Mouse (Mus musculus): ENCODE measurements at regions not wholly inside any gene's neighbourhood (a gene's known extent, or its start where the extent isn't known, plus 50 kb on each side); places are given as distances from the start of the nearest gene placed in this dataset.

DNA sequence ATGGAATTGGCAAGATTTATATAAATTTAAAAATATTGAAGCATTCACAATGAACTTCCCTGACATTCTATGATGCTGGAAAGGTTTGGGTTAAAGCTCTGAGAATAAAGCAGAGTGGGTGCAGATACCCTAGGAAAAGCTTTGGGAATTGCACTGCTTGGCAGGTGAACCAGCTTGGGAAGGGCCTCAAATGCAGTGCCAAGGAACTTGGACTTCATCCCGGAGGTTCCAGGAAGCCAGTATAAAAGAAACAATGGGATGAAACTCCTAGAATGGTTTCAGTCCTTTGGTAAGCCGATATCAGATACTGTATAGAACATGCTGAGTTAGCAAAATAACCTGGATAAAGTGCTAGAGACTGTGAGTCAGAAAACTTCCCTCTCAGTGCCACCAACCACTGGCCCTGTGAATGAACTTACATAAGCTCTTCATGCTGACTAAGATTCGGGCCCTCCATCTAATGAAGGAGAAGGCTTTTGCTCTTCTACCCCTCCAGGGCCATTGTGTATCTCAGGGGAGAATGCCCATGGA lies 873.6 kb downstream of the Epha4 start:
- Histone ChIP-seq H3K27me3 (ENCODE audit: control insufficient read depth, insufficient read depth, low read length, poor library complexity, severe bottlenecking) (no peaks in the 10 kb centered on the region), H3K4me3 (ENCODE audit: low read depth, low read length) (no peak overlapping the region), H3K27ac (ENCODE audit: insufficient read depth, low read length) (no peak overlapping the region), H3K36me3 (ENCODE audit: control insufficient read depth, insufficient read depth, low read length, poor library complexity, severe bottlenecking) (no peaks in the 10 kb centered on the region), H3K4me1 (ENCODE audit: control insufficient read depth, insufficient read depth, low read length) (no peaks in the 10 kb centered on the region), H3K9me3 (replicated peaks; ENCODE audit: control insufficient read depth, insufficient read depth, low read length, poor library complexity, severe bottlenecking) (no peaks in the 10 kb centered on the region), H3K9ac (ENCODE audit: low read depth, poor library complexity, severe bottlenecking) (no peak overlapping the region)
- TF ChIP-seq POLR2A (IDR thresholded peaks at IDR 0.05; ENCODE audit: insufficient read depth, low read length) (no peak), EP300 (IDR thresholded peaks at IDR 0.05; ENCODE audit: insufficient read depth, low read depth, low read length) (no peak), CTCF (IDR thresholded peaks at IDR 0.05; ENCODE audit: low read depth, low read length) (no peak)

DNA sequence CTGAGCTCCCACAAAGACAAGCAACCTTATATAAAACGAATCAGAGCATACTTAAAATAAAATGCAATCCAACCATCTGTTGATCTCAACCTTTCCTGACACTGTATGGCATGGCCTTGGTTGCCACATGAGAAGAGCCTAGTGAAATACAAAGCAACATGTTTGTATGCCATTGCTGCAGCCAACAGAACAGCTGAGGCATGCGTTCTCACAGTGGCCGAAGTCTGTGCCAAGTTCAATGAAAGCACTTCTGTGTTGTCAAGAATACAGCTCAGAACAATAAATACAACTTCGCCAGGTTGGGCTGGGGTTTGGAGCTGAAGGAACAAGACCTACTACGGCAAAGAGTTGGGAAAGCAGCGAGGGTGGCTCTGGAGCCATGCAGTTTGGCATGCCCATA lies 872.2 kb downstream of the Epha4 start:
- Histone ChIP-seq H3K4me3 (ENCODE audit: low read depth, low read length) (no peak overlapping the region), H3K27ac (ENCODE audit: insufficient read depth, low read length) (no peak overlapping the region), H3K36me3 (ENCODE audit: control insufficient read depth, insufficient read depth, low read length, poor library complexity, severe bottlenecking) (no peaks in the 10 kb centered on the region), H3K4me1 (ENCODE audit: control insufficient read depth, insufficient read depth, low read length) (no peaks in the 10 kb centered on the region), H3K27me3 (ENCODE audit: control insufficient read depth, insufficient read depth, low read length, poor library complexity, severe bottlenecking) (no peaks in the 10 kb centered on the region), H3K9ac (ENCODE audit: low read depth, poor library complexity, severe bottlenecking) (no peak overlapping the region), H3K9me3 (replicated peaks; ENCODE audit: control insufficient read depth, insufficient read depth, low read length, poor library complexity, severe bottlenecking) (no peaks in the 10 kb centered on the region)
- no peak for TF ChIP-seq POLR2A (IDR thresholded peaks at IDR 0.05; ENCODE audit: insufficient read depth, low read length)
- TF ChIP-seq EP300 (IDR thresholded peaks at IDR 0.05; ENCODE audit: insufficient read depth, low read depth, low read length): no peak
- TF ChIP-seq CTCF (IDR thresholded peaks at IDR 0.05; ENCODE audit: low read depth, low read length): no peak

DNA sequence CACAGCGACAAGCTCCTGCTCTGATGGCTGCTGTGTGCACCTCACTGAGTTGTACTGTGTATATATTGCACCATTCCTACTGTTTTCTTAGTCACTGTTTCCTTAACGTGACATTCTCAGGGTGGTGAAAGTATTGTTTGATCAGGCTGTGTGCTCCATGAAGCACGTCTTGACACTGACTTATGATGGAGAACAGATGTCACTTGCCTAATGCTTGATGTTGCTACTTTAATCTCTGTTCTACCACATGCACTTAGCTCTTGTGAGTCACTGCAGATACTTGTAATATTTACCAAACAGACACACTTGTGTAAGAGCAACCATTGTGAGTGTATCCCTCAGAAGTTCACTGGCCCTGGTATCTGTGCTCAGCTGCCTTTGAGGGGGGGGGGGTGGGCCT lies 870.0 kb downstream of the Epha4 start:
- H3K9ac ChIP-seq (ENCODE audit: low read depth, poor library complexity, severe bottlenecking): no peak overlapping the region
- H3K27ac ChIP-seq (ENCODE audit: insufficient read depth, low read length): no peak overlapping the region
- no peaks in the 10 kb centered on the region for H3K9me3 ChIP-seq (replicated peaks; ENCODE audit: control insufficient read depth, insufficient read depth, low read length, poor library complexity, severe bottlenecking)
- H3K4me3 ChIP-seq (ENCODE audit: low read depth, low read length): no peak overlapping the region
- no peaks in the 10 kb centered on the region for H3K27me3 ChIP-seq (ENCODE audit: control insufficient read depth, insufficient read depth, low read length, poor library complexity, severe bottlenecking)
- TF ChIP-seq EP300 (IDR thresholded peaks at IDR 0.05; ENCODE audit: insufficient read depth, low read depth, low read length) (no peak), CTCF (IDR thresholded peaks at IDR 0.05; ENCODE audit: low read depth, low read length) (no peak), POLR2A (IDR thresholded peaks at IDR 0.05; ENCODE audit: insufficient read depth, low read length) (no peak)
- H3K4me1 ChIP-seq (ENCODE audit: control insufficient read depth, insufficient read depth, low read length): no peaks in the 10 kb centered on the region
- H3K36me3 ChIP-seq (ENCODE audit: control insufficient read depth, insufficient read depth, low read length, poor library complexity, severe bottlenecking): no peaks in the 10 kb centered on the region

DNA sequence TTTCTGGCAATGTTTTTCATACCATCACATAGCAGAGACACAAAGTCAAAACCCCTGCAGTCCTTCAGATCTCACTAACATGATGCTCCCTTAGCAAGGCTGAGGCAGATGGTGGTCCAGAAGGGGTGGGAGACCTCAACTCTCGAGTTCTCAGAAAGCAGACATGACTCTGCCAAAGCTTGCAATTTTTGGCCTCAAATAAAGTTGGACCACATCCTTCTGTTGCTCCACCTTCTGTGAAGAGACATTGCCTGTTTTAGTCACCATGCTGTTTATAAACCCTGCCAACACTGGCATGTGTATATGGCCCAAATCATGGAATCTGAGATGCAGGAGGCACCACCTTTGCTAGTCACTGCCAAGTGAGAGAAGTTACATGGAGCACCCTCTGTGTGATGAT lies 860.1 kb downstream of the Epha4 start:
- no peaks in the 10 kb centered on the region for H3K36me3 ChIP-seq (ENCODE audit: control insufficient read depth, insufficient read depth, low read length, poor library complexity, severe bottlenecking)
- no peak overlapping the region for H3K4me3 ChIP-seq (ENCODE audit: low read depth, low read length)

DNA sequence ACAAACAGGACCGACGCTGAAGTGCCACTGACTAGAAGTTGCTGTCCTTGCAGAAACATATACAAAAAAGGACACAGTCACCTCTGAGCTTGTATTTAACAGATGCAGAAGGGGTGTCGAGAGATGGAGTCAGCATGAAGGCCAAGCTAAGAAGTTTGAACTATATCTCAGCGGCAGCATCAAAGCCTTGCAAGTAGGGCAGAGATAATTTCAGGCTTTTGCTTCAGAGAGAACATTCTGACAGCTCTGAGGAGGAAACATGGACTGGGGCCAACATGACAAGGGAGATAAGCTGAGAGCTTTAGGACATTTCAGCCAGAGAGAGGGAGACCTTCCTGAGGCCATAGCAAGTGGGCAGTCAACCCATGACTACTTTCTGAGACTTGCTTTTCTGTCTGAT lies 856.7 kb downstream of the Epha4 start:
- H3K9ac ChIP-seq (ENCODE audit: low read depth, poor library complexity, severe bottlenecking): no peak overlapping the region
- H3K36me3 ChIP-seq (ENCODE audit: control insufficient read depth, insufficient read depth, low read length, poor library complexity, severe bottlenecking): no peaks in the 10 kb centered on the region
- no peak overlapping the region for H3K27ac ChIP-seq (ENCODE audit: insufficient read depth, low read length)
- H3K27me3 ChIP-seq (ENCODE audit: control insufficient read depth, insufficient read depth, low read length, poor library complexity, severe bottlenecking): no peaks in the 10 kb centered on the region
- TF ChIP-seq CTCF (IDR thresholded peaks at IDR 0.05; ENCODE audit: low read depth, low read length): no peak
- no peak for TF ChIP-seq EP300 (IDR thresholded peaks at IDR 0.05; ENCODE audit: insufficient read depth, low read depth, low read length)
- no peak for TF ChIP-seq POLR2A (IDR thresholded peaks at IDR 0.05; ENCODE audit: insufficient read depth, low read length)
- no peaks in the 10 kb centered on the region for H3K4me1 ChIP-seq (ENCODE audit: control insufficient read depth, insufficient read depth, low read length)
- no peak overlapping the region for H3K4me3 ChIP-seq (ENCODE audit: low read depth, low read length)
- H3K9me3 ChIP-seq (replicated peaks; ENCODE audit: control insufficient read depth, insufficient read depth, low read length, poor library complexity, severe bottlenecking): no peaks in the 10 kb centered on the region

More for the DNA sequence above, 860.1 kb downstream of the Epha4 start:
- Histone ChIP-seq H3K9ac (ENCODE audit: low read depth, poor library complexity, severe bottlenecking) (no peak overlapping the region), H3K9me3 (replicated peaks; ENCODE audit: control insufficient read depth, insufficient read depth, low read length, poor library complexity, severe bottlenecking) (no peaks in the 10 kb centered on the region), H3K27ac (ENCODE audit: insufficient read depth, low read length) (no peak overlapping the region), H3K4me1 (ENCODE audit: control insufficient read depth, insufficient read depth, low read length) (no peaks in the 10 kb centered on the region), H3K27me3 (ENCODE audit: control insufficient read depth, insufficient read depth, low read length, poor library complexity, severe bottlenecking) (no peaks in the 10 kb centered on the region)
- TF ChIP-seq POLR2A (IDR thresholded peaks at IDR 0.05; ENCODE audit: insufficient read depth, low read length) (no peak), CTCF (IDR thresholded peaks at IDR 0.05; ENCODE audit: low read depth, low read length) (no peak), EP300 (IDR thresholded peaks at IDR 0.05; ENCODE audit: insufficient read depth, low read depth, low read length) (no peak)

DNA sequence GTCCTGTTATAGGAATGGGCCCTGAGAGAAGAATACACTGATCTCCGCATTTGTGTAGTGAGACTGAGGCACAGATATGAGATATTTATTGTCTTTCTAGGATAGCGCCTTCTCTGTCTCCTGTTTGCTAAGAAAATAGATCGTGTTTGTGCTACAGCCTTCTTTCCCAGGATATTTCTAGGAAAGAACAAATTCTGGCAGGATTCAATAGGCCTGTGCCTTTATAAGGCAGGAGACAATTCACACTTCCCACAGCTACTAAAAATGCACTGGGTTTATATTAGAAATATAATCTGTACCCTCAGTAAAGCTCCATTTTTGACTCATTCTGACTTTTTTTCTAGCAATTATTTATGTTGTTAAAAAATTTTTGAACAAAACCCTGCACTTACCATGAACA lies 854.7 kb downstream of the Epha4 start:
- no peaks in the 10 kb centered on the region for H3K4me1 ChIP-seq (ENCODE audit: control insufficient read depth, insufficient read depth, low read length)
- H3K27ac ChIP-seq (ENCODE audit: insufficient read depth, low read length): no peak overlapping the region
- no peak overlapping the region for H3K9ac ChIP-seq (ENCODE audit: low read depth, poor library complexity, severe bottlenecking)
- H3K9me3 ChIP-seq (replicated peaks; ENCODE audit: control insufficient read depth, insufficient read depth, low read length, poor library complexity, severe bottlenecking): no peaks in the 10 kb centered on the region
- TF ChIP-seq EP300 (IDR thresholded peaks at IDR 0.05; ENCODE audit: insufficient read depth, low read depth, low read length) (no peak), CTCF (IDR thresholded peaks at IDR 0.05; ENCODE audit: low read depth, low read length) (no peak), POLR2A (IDR thresholded peaks at IDR 0.05; ENCODE audit: insufficient read depth, low read length) (no peak)
- H3K36me3 ChIP-seq (ENCODE audit: control insufficient read depth, insufficient read depth, low read length, poor library complexity, severe bottlenecking): no peaks in the 10 kb centered on the region
- H3K4me3 ChIP-seq (ENCODE audit: low read depth, low read length): no peak overlapping the region
- no peaks in the 10 kb centered on the region for H3K27me3 ChIP-seq (ENCODE audit: control insufficient read depth, insufficient read depth, low read length, poor library complexity, severe bottlenecking)
